Mouse (Mus musculus) spleen, adult 2 months (tissue): ENCODE results near the gene Prkrip1. TPM values are rescaled to one million over a fixed set of nuclear protein-coding genes. Genes with fewer than 3 reads are reported as not detected.
A peak's percentile ranks its signal among the peaks of the same experiment; 100 is the strongest.

ENCODE experiments used
- DNase-seq, 2 experiments: peaks; one replicate each; pipeline versions ENCODE4 v3.0.0 to v3.0.0-alpha.2; 2012 to 2021; ENCODE audit warnings: low spot score in 2 of 2, low read depth in 1 of 2
- H3K27ac ChIP-seq: fragments of 200-500 bp; 2 replicates; pipeline ENCODE4 v1.5.1; 2012; ENCODE audit warnings: low read length, inconsistent platforms; ENCODE audit not compliant: insufficient read depth
- H3K27me3 ChIP-seq: fragments of 200-500 bp; 2 replicates; pipeline ENCODE4 v1.6.1; 2012; ENCODE audit warnings: mild to moderate bottlenecking, moderate library complexity, low read length, inconsistent platforms; ENCODE audit not compliant: control insufficient read depth, insufficient read depth
- H3K36me3 ChIP-seq: fragments of 200-500 bp; 2 replicates; pipeline ENCODE4 v1.6.1; 2012; ENCODE audit warnings: mild to moderate bottlenecking, low read length, inconsistent platforms; ENCODE audit not compliant: control insufficient read depth, insufficient read depth
- H3K4me1 ChIP-seq: fragments of 200-500 bp; 2 replicates; pipeline ENCODE4 v1.6.1; 2011; ENCODE audit warnings: inconsistent platforms; ENCODE audit not compliant: control insufficient read depth, insufficient read depth, insufficient read length
- H3K4me3 ChIP-seq: fragments of 200-500 bp; 2 replicates; pipeline ENCODE4 v1.5.1; 2011; ENCODE audit warnings: mild to moderate bottlenecking, inconsistent platforms; ENCODE audit not compliant: insufficient read depth, insufficient read length; ENCODE audit errors: extremely low read depth
- CTCF ChIP-seq: fragments of 200-500 bp; IDR thresholded peaks from 2 replicates; pipeline ENCODE4 v1.5.1; 2011; ENCODE audit warnings: mild to moderate bottlenecking, inconsistent platforms; ENCODE audit not compliant: insufficient read depth, insufficient read length, insufficient replicate concordance; ENCODE audit errors: extremely low read depth
- POLR2A ChIP-seq: fragments of 200-500 bp; IDR thresholded peaks from 2 replicates; pipeline ENCODE4 v1.6.1; 2011; ENCODE audit warnings: low read depth, low read length, inconsistent platforms
- WGBS: fragments of 180-500 bp; shearing (Covaris S2); methylation state at CpG from one replicate; pipeline ENCODE4 v1.1.7; 2018; 5-methylcytosine and 5-hydroxymethylcytosine counted together
- polyA plus RNA-seq: library from polyadenylated mRNA; depleted of rRNA; stranded (reverse); fragments of >200 nt; gene quantifications from 2 replicates; pipeline ENCODE4 v1.2.3, GENCODE M21; 2012

Gene Prkrip1
- polyA plus RNA-seq, 1 experiment: 7.3 TPM

- no peak overlapping the region for H3K4me3 ChIP-seq
- H3K36me3 ChIP-seq: peaks cover 19% of the 10 kb centered on the region
- no peaks in the 10 kb centered on the region for H3K27me3 ChIP-seq
- DNase-seq: no peak
- WGBS: 87% methylated on average over 7 of the region's 7 CpGs
- no peak overlapping the region for H3K27ac ChIP-seq
- TF ChIP-seq CTCF (no peak), POLR2A (no peak)
- H3K4me1 ChIP-seq: no peaks in the 10 kb centered on the region
Observed at GRCm38 (mm10) chr5:136183766-136184165, 15.0 kb downstream of the Prkrip1 start.

- no peak for TF ChIP-seq POLR2A
- no peak for TF ChIP-seq CTCF
- Histone ChIP-seq H3K27ac (no peak overlapping the region), H3K36me3 (peaks cover 18% of the 10 kb centered on the region), H3K27me3 (no peaks in the 10 kb centered on the region), H3K4me1 (no peaks in the 10 kb centered on the region), H3K4me3 (no peak overlapping the region)
- 75% methylated on average over 4 of the region's 4 CpGs for WGBS
- no peak for DNase-seq
Observed at GRCm38 (mm10) chr5:136182830-136183229, 15.9 kb downstream of the Prkrip1 start.

GRCm38 (mm10) chr5:136182049-136182448, 16.7 kb downstream of the Prkrip1 start:
- Histone ChIP-seq H3K4me3 (no peak overlapping the region), H3K36me3 (peaks cover 16% of the 10 kb centered on the region), H3K27ac (no peak overlapping the region), H3K27me3 (no peaks in the 10 kb centered on the region), H3K4me1 (no peaks in the 10 kb centered on the region)
- TF ChIP-seq CTCF (no peak), POLR2A (no peak)
- 89% methylated on average over 6 of the region's 6 CpGs for WGBS
- no peak for DNase-seq

- 88% methylated on average over 6 of the region's 6 CpGs for WGBS
- TF ChIP-seq CTCF (no peak), POLR2A (no peak)
- H3K4me3 ChIP-seq: no peak overlapping the region
- no peaks in the 10 kb centered on the region for H3K4me1 ChIP-seq
- DNase-seq: no peak
- H3K27ac ChIP-seq: no peak overlapping the region
- peaks cover 16% of the 10 kb centered on the region for H3K36me3 ChIP-seq
- H3K27me3 ChIP-seq: no peaks in the 10 kb centered on the region
Observed at GRCm38 (mm10) chr5:136181197-136181596, 17.6 kb downstream of the Prkrip1 start.

- no peak for TF ChIP-seq POLR2A
- TF ChIP-seq CTCF: no peak
- H3K27ac ChIP-seq: no peak overlapping the region
- H3K27me3 ChIP-seq: no peaks in the 10 kb centered on the region
- no peaks in the 10 kb centered on the region for H3K4me1 ChIP-seq
- peaks cover 16% of the 10 kb centered on the region for H3K36me3 ChIP-seq
- no peak for DNase-seq
- no peak overlapping the region for H3K4me3 ChIP-seq
- WGBS: 84% methylated on average over 5 of the region's 5 CpGs
Observed at GRCm38 (mm10) chr5:136179594-136179993, 19.2 kb downstream of the Prkrip1 start.

GRCm38 (mm10) chr5:136173606-136174463, 24.9 kb downstream of the Prkrip1 start:
- peak in 1 of 2 experiments; percentile 31 for DNase-seq
- peak overlapping the region; percentile 40 for H3K27ac ChIP-seq

GRCm38 (mm10) chr5:136172939-136173338, 25.8 kb downstream of the Prkrip1 start:
- Histone ChIP-seq H3K27me3 (no peaks in the 10 kb centered on the region), H3K27ac (0 out of 2 replicates have a peak overlapping the region, but pooled peaks have one; percentile 91), H3K36me3 (peaks cover 3% of the 10 kb centered on the region; the same call in 1 of the 2 replicates), H3K4me1 (peaks cover 20% of the 10 kb centered on the region; the same call in 1 of the 2 replicates), H3K4me3 (no peak overlapping the region)
- DNase-seq: no peak
- WGBS: 80% methylated on average over 9 of the region's 9 CpGs
- no peak for TF ChIP-seq CTCF
- TF ChIP-seq POLR2A: no peak

More at GRCm38 (mm10) chr5:136173606-136174463, 24.9 kb downstream of the Prkrip1 start:
- no peak overlapping the region for H3K4me3 ChIP-seq
- WGBS: 46% methylated on average over 9 of the region's 9 CpGs
- no peaks in the 10 kb centered on the region for H3K27me3 ChIP-seq
- peaks cover 4% of the 10 kb centered on the region; the same call in 1 of the 2 replicates for H3K36me3 ChIP-seq
- peaks cover 20% of the 10 kb centered on the region; the same call in 1 of the 2 replicates for H3K4me1 ChIP-seq
- TF ChIP-seq POLR2A (no peak), CTCF (no peak)
